In genomic region chr19:40435045-40435444, GRCm38 (mm10) we compare ENCODE assay signal across 14 mouse cellular contexts.
DNase-seq lines count a peak whose midpoint lies in the region; ATAC-seq and TF ChIP-seq lines count a peak whose summit lies in the region.
"Had no signal": no experiment of that assay in that cellular context is flagged by ENCODE, and none has a peak within 500 bp of the region (broad histone marks: within the 10 kb centered on the region; RNA-seq: fewer than 3 reads in every experiment).

No protein-coding gene starts in this region.

- H3K27ac ChIP-seq in left cerebral cortex, adult 2 months = peak overlapping the region; percentile 75
- H3K27ac ChIP-seq in hindbrain, embryonic 11.5 days (ENCODE audit: low read depth, low read length) = peak overlapping the region; percentile 61; the same call in 1 of the 2 replicates
- peak overlapping the region; percentile 35; the same call in 1 of the 2 replicates for H3K27ac ChIP-seq in olfactory bulb, adult 2 months (ENCODE audit: insufficient read depth, low read depth, low read length)
- H3K27ac ChIP-seq in kidney, embryonic 15.5 days = no peak overlapping the region
- H3K27ac ChIP-seq: liver, embryonic 15.5 days had no signal

- no peaks in the 10 kb centered on the region for H3K27me3 ChIP-seq in hindbrain, embryonic 11.5 days (ENCODE audit: control insufficient read depth, insufficient read depth, low read length)
- no peaks in the 10 kb centered on the region for H3K27me3 ChIP-seq in kidney, embryonic 15.5 days
- H3K27me3 ChIP-seq: liver, embryonic 15.5 days; megakaryocyte, embryonic 14.5 days had no signal

- ATAC-seq in hindbrain, embryonic 11.5 days (ENCODE audit: low FRiP score) = no peak
- no peak for ATAC-seq in kidney, embryonic 15.5 days (replicated peaks; ENCODE audit: low FRiP score)

- 90% methylated on average over 7 of the region's 7 CpGs for WGBS in hindbrain, embryonic 11.5 days
- WGBS in olfactory bulb, adult 2 months = 61% methylated on average over 7 of the region's 7 CpGs
- 88% methylated on average over 7 of the region's 7 CpGs for WGBS in kidney, embryonic 15.5 days

- no peak overlapping the region for H3K4me3 ChIP-seq in left cerebral cortex, adult 2 months
- H3K4me3 ChIP-seq in hindbrain, embryonic 11.5 days (ENCODE audit: low read depth, low read length) = no peak overlapping the region
- no peak overlapping the region for H3K4me3 ChIP-seq in olfactory bulb, adult 2 months (ENCODE audit: insufficient read depth, low read depth, low read length)
- H3K4me3 ChIP-seq in kidney, embryonic 15.5 days (replicated peaks) = no peak overlapping the region
- H3K4me3 ChIP-seq: liver, embryonic 15.5 days; megakaryocyte, embryonic 14.5 days had no signal

- no peak for TF ChIP-seq POLR2A in olfactory bulb, adult 2 months (IDR thresholded peaks at IDR 0.05; ENCODE audit: insufficient read depth, low read depth, low read length)

- 0 out of 2 replicates have a peak, but pooled peaks cover 3% of the 10 kb centered on the region for H3K4me1 ChIP-seq in hindbrain, embryonic 11.5 days (replicated peaks; ENCODE audit: control insufficient read depth, insufficient read depth, low read length)
- peaks cover 31% of the 10 kb centered on the region for H3K4me1 ChIP-seq in olfactory bulb, adult 2 months (ENCODE audit: control insufficient read depth, insufficient read depth, low read length)
- peaks cover 30% of the 10 kb centered on the region for H3K4me1 ChIP-seq in kidney, embryonic 15.5 days

- DNase-seq in left cerebral cortex, adult 2 months (ENCODE audit: extremely low spot score in 1 of 2, low spot score in 2 of 2) = no peak
- DNase-seq in left cerebral cortex, postnatal 10 days (ENCODE audit: extremely low spot score in 1 of 2, low spot score in 2 of 2) = no peak
- peak; percentile 77 to 79 for DNase-seq in heart, adult 9 months (ENCODE audit: low spot score in 2 of 2)
- no peak for DNase-seq in hindbrain, embryonic 11.5 days (ENCODE audit: low spot score)
- no peak for DNase-seq in kidney, adult 11 months
- no peak for DNase-seq in spleen, postnatal 10 days (ENCODE audit: low spot score in 2 of 2)
- DNase-seq: adrenal gland, postnatal 14 days; cerebellum, adult 9-10 months; kidney, adult 9 months; thymus, postnatal 14 days had no signal

- H3K4me2 ChIP-seq in hindbrain, embryonic 11.5 days (replicated peaks; ENCODE audit: low read depth, low read length) = no peak overlapping the region
- H3K4me2 ChIP-seq in kidney, embryonic 15.5 days = no peak overlapping the region
- H3K4me2 ChIP-seq: liver, embryonic 15.5 days had no signal

- intact Hi-C loops in left cerebral cortex, adult 2 months (cut with DNase I) = no loop called here
- intact Hi-C loops in left cerebral cortex, postnatal 10 days (cut with DNase I) = no loop called here

- no peak; the same call in 1 of the 2 replicates for TF ChIP-seq CTCF in left cerebral cortex, adult 2 months (IDR thresholded peaks at IDR 0.05)
- TF ChIP-seq CTCF in olfactory bulb, adult 2 months (IDR thresholded peaks at IDR 0.05; ENCODE audit: insufficient read depth, low read depth, low read length) = no peak

- no peaks in the 10 kb centered on the region for H3K9me3 ChIP-seq in hindbrain, embryonic 11.5 days (ENCODE audit: control insufficient read depth, low read length)
- H3K9me3 ChIP-seq in kidney, embryonic 15.5 days (replicated peaks) = no peaks in the 10 kb centered on the region
- H3K9me3 ChIP-seq: liver, embryonic 15.5 days; megakaryocyte, embryonic 14.5 days had no signal

- H3K9ac ChIP-seq in hindbrain, embryonic 11.5 days (ENCODE audit: low read depth, low read length) = no peak overlapping the region
- no peak overlapping the region for H3K9ac ChIP-seq in kidney, embryonic 15.5 days
- H3K9ac ChIP-seq: liver, embryonic 15.5 days had no signal

- no peaks in the 10 kb centered on the region for H3K36me3 ChIP-seq in hindbrain, embryonic 11.5 days (ENCODE audit: control insufficient read depth, insufficient read depth, low read length)
- H3K36me3 ChIP-seq in kidney, embryonic 15.5 days = no peaks in the 10 kb centered on the region
- H3K36me3 ChIP-seq: liver, embryonic 15.5 days had no signal

Comparison
In these comparisons a context has a peak if more than half of its experiments do, and no peak if none do; other contexts are left out.
1. DNase-seq: peak in heart, adult 9 months (2 of 2); none in left cerebral cortex, adult 2 months (0 of 2), left cerebral cortex, postnatal 10 days (0 of 2), hindbrain, embryonic 11.5 days (single experiment), kidney, adult 11 months (single experiment) and spleen, postnatal 10 days (0 of 2).